Mouse (Mus musculus): ENCODE measurements around the gene Rpap3. TPM values are rescaled to one million over a fixed set of nuclear protein-coding genes. Genes with fewer than 3 reads are reported as not detected.
"Not testable (repeated sequence)": the region's sequence is repeated elsewhere in the genome, so short reads cannot be mapped to it uniquely, and the experiment has no call there.

Rpap3 gene
- total and polyA plus RNA-seq, 3 experiments = 43.1 to 73.7 (median 69.1) TPM

GRCm38 (mm10) chr15:97668158-97668877 is 37.3 kb downstream of the Rpap3 start:
- H3K9me3 ChIP-seq (replicated peaks; ENCODE audit: low read length); dilution Hi-C loops (cut with MboI; ENCODE audit: extremely low pct_ligation_motif_present, extremely low pct_unique_long_range_greater_than_20kb, low sequenced_read_pairs); DNase-seq (ENCODE audit: extremely low read depth); H3K79me2 ChIP-seq (replicated peaks; ENCODE audit: control insufficient read depth, extremely low read depth, insufficient read depth, poor library complexity, severe bottlenecking); H3K27me3 ChIP-seq (replicated peaks): not testable (repeated sequence)
- peak overlapping the region; percentile 31 for H3K9ac ChIP-seq (ENCODE audit: insufficient read depth, low read depth)
- peak overlapping the region in 1 of 3 experiments; percentile 21 for H3K4me3 ChIP-seq (replicated peaks in 1 of 3; ENCODE audit: low read depth in 2 of 3, low read length in 2 of 3, poor library complexity in 1 of 3)
- H3K27ac ChIP-seq (ENCODE audit: insufficient read depth, low read depth) = peak overlapping the region; percentile 3; the same call in 1 of the 2 replicates
- H3K36me3 ChIP-seq (replicated peaks in 1 of 2; ENCODE audit: control insufficient read depth in 1 of 2, insufficient read depth in 1 of 2, low read length in 1 of 2) = peaks cover 8 to 22% of the 10 kb centered on the region in 2 experiments
- peak overlapping the region; percentile 52 for H3K4me2 ChIP-seq (ENCODE audit: insufficient read depth, low read depth, poor library complexity, severe bottlenecking)
- peaks cover 7 to 24% of the 10 kb centered on the region in 2 experiments; a peak in 3 of 4 replicates for H3K4me1 ChIP-seq (ENCODE audit: control insufficient read depth in 1 of 2, insufficient read depth in 2 of 2)
- in situ Hi-C loops (cut with MboI; ENCODE audit: low pct_ligation_motif_present, low pct_unique_long_range_greater_than_20kb, low sequenced_read_pairs) = loop anchor here (5.0 to 25.0 kb wide), 4 partner anchors 49 to 1269 kb away; partner anchors contain the start of gene Tuba1b
- TF ChIP-seq NELFE (IDR thresholded peaks at IDR 0.05; ENCODE audit: low read depth, low read length) (0 out of 2 replicates have a peak, but pooled peaks have one; percentile 24), CHD1 (IDR thresholded peaks at IDR 0.05; ENCODE audit: low read depth, low read length) (0 out of 2 replicates have a peak, but pooled peaks have one; percentile 11)

GRCm38 (mm10) chr15:97667437-97667836 is 38.2 kb downstream of the Rpap3 start:
- peak overlapping the region; percentile 31; the same call in 1 of the 2 replicates for H3K9ac ChIP-seq (ENCODE audit: insufficient read depth, low read depth)
- peak overlapping the region in 2 of 3 experiments; percentile 10 to 29 for H3K4me3 ChIP-seq (replicated peaks in 1 of 3; ENCODE audit: low read depth in 2 of 3, low read length in 2 of 3, poor library complexity in 1 of 3)
- H3K27me3 ChIP-seq (replicated peaks) = no peaks in the 10 kb centered on the region
- H3K4me2 ChIP-seq (ENCODE audit: insufficient read depth, low read depth, poor library complexity, severe bottlenecking) = peak overlapping the region; percentile 52
- no peaks in the 10 kb centered on the region for H3K79me2 ChIP-seq (replicated peaks; ENCODE audit: control insufficient read depth, extremely low read depth, insufficient read depth, poor library complexity, severe bottlenecking)
- peaks cover 3 to 13% of the 10 kb centered on the region in 2 experiments for H3K36me3 ChIP-seq (replicated peaks in 1 of 2; ENCODE audit: control insufficient read depth in 1 of 2, insufficient read depth in 1 of 2, low read length in 1 of 2)
- in situ Hi-C loops (cut with MboI; ENCODE audit: low pct_ligation_motif_present, low pct_unique_long_range_greater_than_20kb, low sequenced_read_pairs) (loop anchor here (5.0 to 25.0 kb wide), 4 partner anchors 50 to 1270 kb away; partner anchors contain the start of gene Tuba1b), dilution Hi-C loops (cut with MboI; ENCODE audit: extremely low pct_ligation_motif_present, extremely low pct_unique_long_range_greater_than_20kb, low sequenced_read_pairs) (no loop called here)
- H3K27ac ChIP-seq (ENCODE audit: insufficient read depth, low read depth) = peak overlapping the region; percentile 3; the same call in 1 of the 2 replicates
- peaks cover 7 to 26% of the 10 kb centered on the region in 2 experiments; a peak in 3 of 4 replicates for H3K4me1 ChIP-seq (ENCODE audit: control insufficient read depth in 1 of 2, insufficient read depth in 2 of 2)
- DNase-seq (ENCODE audit: extremely low read depth) = peak; percentile 88
- no peaks in the 10 kb centered on the region for H3K9me3 ChIP-seq (replicated peaks; ENCODE audit: low read length)
- TF ChIP-seq KAT2A (IDR thresholded peaks at IDR 0.05; ENCODE audit: insufficient replicate concordance, low read length) (no peak), USF1 (IDR thresholded peaks at IDR 0.05; ENCODE audit: low read depth, low read length) (no peak), CHD1 (IDR thresholded peaks at IDR 0.05; ENCODE audit: low read depth, low read length) (no peak), RAD21 (IDR thresholded peaks at IDR 0.05; ENCODE audit: low read depth, low read length) (peak; percentile 83), ZC3H11A (IDR thresholded peaks at IDR 0.05; ENCODE audit: low read depth, low read length) (peak; percentile 17; the same call in 1 of the 2 replicates), MEF2A (IDR thresholded peaks at IDR 0.05; ENCODE audit: borderline replicate concordance, low read depth, low read length) (no peak), RCOR1 (conservative IDR thresholded peaks at IDR 0.05; ENCODE audit: low read depth, low read length) (no peak), JUND (conservative IDR thresholded peaks at IDR 0.05; ENCODE audit: low read depth, low read length) (0 out of 2 replicates have a peak, but pooled peaks have one; percentile 14), UBTF (IDR thresholded peaks at IDR 0.05; ENCODE audit: low read depth, low read length) (no peak), MAX (IDR thresholded peaks at IDR 0.05; ENCODE audit: low read length) (no peak), PAX5 (IDR thresholded peaks at IDR 0.05; ENCODE audit: low read length) (no peak), EP300 (IDR thresholded peaks at IDR 0.05; ENCODE audit: low read length) (no peak), ZMIZ1 (IDR thresholded peaks at IDR 0.05; ENCODE audit: low read depth, low read length) (no peak), E2F4 (IDR thresholded peaks at IDR 0.05; ENCODE audit: insufficient replicate concordance, low read depth, low read length) (no peak), SMC3 (IDR thresholded peaks at IDR 0.05; ENCODE audit: low read depth, low read length) (peak; percentile 79), MYC (IDR thresholded peaks at IDR 0.05; ENCODE audit: low read depth, low read length) (no peak), IRF4 (IDR thresholded peaks at IDR 0.05; ENCODE audit: low read depth, low read length) (0 out of 2 replicates have a peak, but pooled peaks have one; percentile 38), HCFC1 (IDR thresholded peaks at IDR 0.05; ENCODE audit: low read depth, low read length) (peak; percentile 41), MAZ (IDR thresholded peaks at IDR 0.05; ENCODE audit: low read depth, low read length) (no peak), SIN3A (IDR thresholded peaks at IDR 0.05; ENCODE audit: low read length) (peak; percentile 79; the same call in 1 of the 2 replicates), ETS1 (conservative IDR thresholded peaks at IDR 0.05; ENCODE audit: low read depth, low read length) (no peak), GABPA (IDR thresholded peaks at IDR 0.05; ENCODE audit: insufficient replicate concordance, low read depth, low read length) (no peak), CHD2 (IDR thresholded peaks at IDR 0.05; ENCODE audit: low read length) (no peak), TCF12 (IDR thresholded peaks at IDR 0.05; ENCODE audit: low read depth, low read length) (peak; percentile 21; the same call in 1 of the 2 replicates), NELFE (IDR thresholded peaks at IDR 0.05; ENCODE audit: low read depth, low read length) (peak; percentile 40; the same call in 1 of the 2 replicates), POLR2AphosphoS2 (IDR thresholded peaks at IDR 0.05; ENCODE audit: low read depth, low read length) (no peak), JUN (IDR thresholded peaks at IDR 0.05; ENCODE audit: insufficient read depth, low read depth, low read length) (no peak), MXI1 (IDR thresholded peaks at IDR 0.05; ENCODE audit: low read depth, low read length) (peak; percentile 47; the same call in 1 of the 2 replicates), ELF1 (IDR thresholded peaks at IDR 0.05; ENCODE audit: low read depth, low read length) (no peak), POLR2A (IDR thresholded peaks at IDR 0.05; ENCODE audit: low read depth, low read length) (peak; percentile 38; the same call in 1 of the 2 replicates)
